ENCODE assay signal across 15 mouse cellular contexts in the genomic region with DNA sequence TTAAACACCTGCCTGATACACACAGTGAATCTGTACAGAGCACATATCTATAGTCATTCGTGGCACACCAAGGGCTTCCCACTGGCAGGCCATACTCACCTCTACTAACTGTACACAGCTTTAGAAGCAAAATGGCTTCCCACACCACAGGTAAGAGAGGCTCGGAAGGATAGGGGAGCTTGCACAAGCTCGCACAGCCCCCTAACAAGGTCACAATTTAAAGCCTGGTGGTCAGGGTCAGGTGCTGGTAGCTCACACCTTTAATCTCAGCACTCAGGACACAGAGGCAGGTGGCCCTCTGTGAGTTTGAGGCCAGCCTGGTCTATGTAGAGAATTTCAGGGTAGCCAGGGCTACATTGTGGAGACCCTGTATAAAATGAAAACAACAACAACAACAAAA. TPM values are rescaled to one million over a fixed set of nuclear protein-coding genes. Genes with fewer than 3 reads are reported as not detected.
A peak's percentile ranks its signal among the peaks of the same experiment; 100 is the strongest.
DNase-seq lines count a peak whose midpoint lies in the region; ATAC-seq and TF ChIP-seq lines count a peak whose summit lies in the region.
"Had no signal": no experiment of that assay in that cellular context is flagged by ENCODE, and none has a peak within 500 bp of the region (broad histone marks: within the 10 kb centered on the region; RNA-seq: fewer than 3 reads in every experiment).

No protein-coding gene starts in this region.

- intact Hi-C loops in left cerebral cortex, adult 2 months (cut with DNase I) = no loop called here

- no peak for ATAC-seq in midbrain, postnatal 0 days (ENCODE audit: low FRiP score)
- ATAC-seq: intestine, embryonic 15.5 days had no signal

- TF ChIP-seq POLR2A in embryonic fibroblast, embryonic 13.5 days (IDR thresholded peaks at IDR 0.05; ENCODE audit: low read depth, low read length) = no peak

- no peak overlapping the region for H3K9ac ChIP-seq in midbrain, postnatal 0 days (replicated peaks; ENCODE audit: low read length, poor library complexity, severe bottlenecking)
- H3K9ac ChIP-seq: forebrain, embryonic 12.5 days; intestine, embryonic 15.5 days; liver, embryonic 15.5 days; neural tube, embryonic 12.5 days had no signal

- peak overlapping the region; percentile 92 for H3K27ac ChIP-seq in heart, embryonic 10.5 days
- H3K27ac ChIP-seq in left cerebral cortex, adult 2 months = peak overlapping the region; percentile 99
- peak overlapping the region; percentile 99; the same call in 1 of the 2 replicates for H3K27ac ChIP-seq in embryonic fibroblast, embryonic 13.5 days (ENCODE audit: insufficient read depth, low read length)
- peak overlapping the region; percentile 98; the same call in 1 of the 2 replicates for H3K27ac ChIP-seq in midbrain, postnatal 0 days (ENCODE audit: low read depth, low read length)
- H3K27ac ChIP-seq: liver, embryonic 15.5 days had no signal

- TF ChIP-seq CTCF in left cerebral cortex, adult 2 months (IDR thresholded peaks at IDR 0.05) = no peak
- TF ChIP-seq CTCF in embryonic fibroblast, embryonic 13.5 days (IDR thresholded peaks at IDR 0.05; ENCODE audit: borderline replicate concordance, insufficient read depth, low read length) = no peak
- no peak for TF ChIP-seq CTCF in midbrain, postnatal 0 days (IDR thresholded peaks at IDR 0.05)

- H3K27me3 ChIP-seq in heart, embryonic 10.5 days (ENCODE audit: insufficient read depth, poor library complexity, severe bottlenecking) = no peaks in the 10 kb centered on the region
- no peaks in the 10 kb centered on the region for H3K27me3 ChIP-seq in midbrain, postnatal 0 days (ENCODE audit: insufficient read depth, low read length)
- H3K27me3 ChIP-seq: forebrain, embryonic 12.5 days; intestine, embryonic 15.5 days; liver, embryonic 15.5 days; neural tube, embryonic 12.5 days had no signal

- DNase-seq in heart, embryonic 10.5 days (ENCODE audit: low spot score) = no peak
- no peak for DNase-seq in heart, postnatal 4 days
- DNase-seq in left cerebral cortex, adult 2 months (ENCODE audit: extremely low spot score in 1 of 2, low spot score in 2 of 2) = no peak
- no peak for DNase-seq in left cerebral cortex, adult 11 months (ENCODE audit: low spot score)
- DNase-seq in midbrain, postnatal 0 days (ENCODE audit: low spot score) = no peak
- no peak for DNase-seq in frontal cortex, postnatal 25 days (ENCODE audit: low spot score in 2 of 2)
- DNase-seq: kidney, postnatal 10 days; left cerebral cortex, postnatal 4 days; lung, postnatal 10 days had no signal

- 86% methylated on average over 3 of the region's 3 CpGs for WGBS in heart, embryonic 10.5 days
- 91% methylated on average over 3 of the region's 3 CpGs for WGBS in midbrain, postnatal 0 days

- no peak overlapping the region for H3K4me2 ChIP-seq in midbrain, postnatal 0 days (ENCODE audit: low read depth, low read length, poor library complexity, severe bottlenecking)
- H3K4me2 ChIP-seq: forebrain, embryonic 12.5 days; heart, embryonic 11.5 days; intestine, embryonic 15.5 days; liver, embryonic 15.5 days; neural tube, embryonic 12.5 days had no signal

- H3K4me3 ChIP-seq in heart, embryonic 10.5 days = no peak overlapping the region
- no peak overlapping the region for H3K4me3 ChIP-seq in left cerebral cortex, adult 2 months
- H3K4me3 ChIP-seq in embryonic fibroblast, embryonic 13.5 days (ENCODE audit: insufficient read depth, low read length) = no peak overlapping the region
- no peak overlapping the region for H3K4me3 ChIP-seq in midbrain, postnatal 0 days (ENCODE audit: low read depth, low read length)
- H3K4me3 ChIP-seq: forebrain, embryonic 12.5 days; intestine, embryonic 15.5 days; liver, embryonic 15.5 days; neural tube, embryonic 12.5 days had no signal

- no peaks in the 10 kb centered on the region for H3K9me3 ChIP-seq in heart, embryonic 10.5 days
- no peaks in the 10 kb centered on the region for H3K9me3 ChIP-seq in midbrain, postnatal 0 days (ENCODE audit: low read length)
- H3K9me3 ChIP-seq: forebrain, embryonic 12.5 days; intestine, embryonic 15.5 days; liver, embryonic 15.5 days; neural tube, embryonic 12.5 days had no signal

- H3K4me1 ChIP-seq in heart, embryonic 10.5 days = peaks cover 74% of the 10 kb centered on the region
- peaks cover 49% of the 10 kb centered on the region for H3K4me1 ChIP-seq in embryonic fibroblast, embryonic 13.5 days (ENCODE audit: control insufficient read depth, insufficient read depth, low read length)
- peaks cover 24% of the 10 kb centered on the region for H3K4me1 ChIP-seq in midbrain, postnatal 0 days (ENCODE audit: insufficient read depth, low read length)

- H3K36me3 ChIP-seq in heart, embryonic 10.5 days = no peaks in the 10 kb centered on the region
- no peaks in the 10 kb centered on the region for H3K36me3 ChIP-seq in midbrain, postnatal 0 days (ENCODE audit: insufficient read depth, low read length)
- H3K36me3 ChIP-seq: forebrain, embryonic 12.5 days; intestine, embryonic 15.5 days; liver, embryonic 15.5 days; neural tube, embryonic 12.5 days had no signal

RNA-seq across cellular contexts. Expression of gene Scyl1, which starts 42.3 kb away (rescaled TPM):
- polyA plus RNA-seq in heart, embryonic 10.5 days (2016; fragmentation: Nextera tagmentation; extraction: Ambion mirVana) = 74.4 and 75.2 TPM in 2 replicates
- total RNA-seq in heart, postnatal 4 days (2021) = 10 to 100 TPM; 60.6 to 69.0 TPM
- 10 to 100 TPM; 92.0 to 98.0 TPM for total RNA-seq in left cerebral cortex, adult 2 months (2021)
- polyA plus RNA-seq in embryonic fibroblast, embryonic 13.5 days (2011; ENCODE audit: insufficient read length, low read depth, missing spikeins) = 78.4 and 83.1 TPM in 2 replicates
- total RNA-seq in midbrain, postnatal 0 days (2014; rRNA removed) = 95.2 and 108 TPM in 2 replicates
- polyA plus RNA-seq in midbrain, postnatal 0 days (2015; fragmentation: Nextera tagmentation; extraction: Ambion mirVana) = 84.2 and 85.8 TPM in 2 replicates
